ENCODE assay signal across 18 mouse cellular contexts in genomic region chr16:92788446-92788845, GRCm38 (mm10). TPM values are rescaled to one million over a fixed set of nuclear protein-coding genes. Genes with fewer than 3 reads are reported as not detected.
DNase-seq lines count a peak whose midpoint lies in the region; ATAC-seq and TF ChIP-seq lines count a peak whose summit lies in the region.
"Had no signal": no experiment of that assay in that cellular context is flagged by ENCODE, and none has a peak within 500 bp of the region (broad histone marks: within the 10 kb centered on the region; RNA-seq: fewer than 3 reads in every experiment).

No protein-coding gene starts in this region.

- WGBS in lung, embryonic 16.5 days = 43% methylated on average over 11 of the region's 11 CpGs
- 43% methylated on average over 11 of the region's 11 CpGs for WGBS in midbrain, embryonic 15.5 days

- H3K27ac ChIP-seq in lung, embryonic 16.5 days (ENCODE audit: low read length) = no peak overlapping the region
- H3K27ac ChIP-seq in midbrain, embryonic 15.5 days = no peak overlapping the region
- H3K27ac ChIP-seq: forebrain, embryonic 10.5 days; heart, embryonic 15.5 days; hindbrain, embryonic 13.5 days; liver, embryonic 14.5 days had no signal

- TF ChIP-seq CTCF in brain, embryonic 14.5 days (IDR thresholded peaks at IDR 0.05; ENCODE audit: borderline replicate concordance, extremely low read depth, insufficient read depth, insufficient read length) = no peak

- peaks cover 8% of the 10 kb centered on the region for H3K4me1 ChIP-seq in lung, embryonic 16.5 days (replicated peaks; ENCODE audit: control insufficient read depth, insufficient read depth, low read length)
- no peaks in the 10 kb centered on the region for H3K4me1 ChIP-seq in midbrain, embryonic 15.5 days

- H3K9ac ChIP-seq in lung, embryonic 16.5 days (ENCODE audit: low read length) = no peak overlapping the region
- no peak overlapping the region for H3K9ac ChIP-seq in midbrain, embryonic 15.5 days
- H3K9ac ChIP-seq: heart, embryonic 15.5 days; hindbrain, embryonic 13.5 days; liver, embryonic 14.5 days had no signal

- DNase-seq in embryo, embryonic 10 days (ENCODE audit: low spot score) = peak; percentile 13
- no peak for DNase-seq in embryo, embryonic 9.5 days (ENCODE audit: extremely low spot score)
- no peak for DNase-seq in lung, adult 18-20 months
- peak; percentile 30 for DNase-seq in brain, embryonic 14.5 days (ENCODE audit: low read depth)
- peak; percentile 13 for DNase-seq in retina, embryonic 14.5 days (ENCODE audit: low spot score)
- no peak for DNase-seq in yolk sac, embryonic 10.5 days (ENCODE audit: low spot score)
- DNase-seq: cerebellum, adult 8-10 months; kidney, adult 18-20 months; midbrain, embryonic 14.5 days; spleen, adult 18-20 months had no signal

- peak; percentile 64 for ATAC-seq in lung, embryonic 16.5 days (ENCODE audit: low read depth)
- ATAC-seq in midbrain, embryonic 15.5 days (replicated peaks) = no peak
- ATAC-seq: activated CD4-positive, CD25-positive, alpha-beta regulatory T cell, adult 4 months had no signal

- no peak for TF ChIP-seq POLR2A in brain, embryonic 14.5 days (IDR thresholded peaks at IDR 0.05; ENCODE audit: borderline replicate concordance, extremely low read depth, insufficient read depth, insufficient read length, poor library complexity, severe bottlenecking)

- H3K4me3 ChIP-seq in lung, embryonic 16.5 days (ENCODE audit: low read length) = no peak overlapping the region
- no peak overlapping the region for H3K4me3 ChIP-seq in midbrain, embryonic 15.5 days
- H3K4me3 ChIP-seq: forebrain, embryonic 10.5 days; heart, embryonic 15.5 days; hindbrain, embryonic 13.5 days had no signal

- H3K27me3 ChIP-seq in lung, embryonic 16.5 days (ENCODE audit: control insufficient read depth, insufficient read depth, low read depth, low read length) = no peaks in the 10 kb centered on the region
- H3K27me3 ChIP-seq in midbrain, embryonic 15.5 days (replicated peaks) = no peaks in the 10 kb centered on the region

- H3K4me2 ChIP-seq in lung, embryonic 16.5 days (ENCODE audit: low read depth, low read length) = no peak overlapping the region
- H3K4me2 ChIP-seq in midbrain, embryonic 15.5 days = no peak overlapping the region
- H3K4me2 ChIP-seq: heart, embryonic 15.5 days; hindbrain, embryonic 13.5 days had no signal

- no peaks in the 10 kb centered on the region for H3K36me3 ChIP-seq in lung, embryonic 16.5 days (ENCODE audit: control insufficient read depth, insufficient read depth, low read length)
- H3K36me3 ChIP-seq in midbrain, embryonic 15.5 days (replicated peaks) = no peaks in the 10 kb centered on the region
- H3K36me3 ChIP-seq: forebrain, embryonic 10.5 days; heart, embryonic 15.5 days; hindbrain, embryonic 13.5 days had no signal

- no peaks in the 10 kb centered on the region for H3K9me3 ChIP-seq in lung, embryonic 16.5 days (ENCODE audit: control insufficient read depth, low read length)
- H3K9me3 ChIP-seq in midbrain, embryonic 15.5 days = no peaks in the 10 kb centered on the region
- H3K9me3 ChIP-seq: forebrain, embryonic 10.5 days; G1E; heart, embryonic 15.5 days; hindbrain, embryonic 13.5 days had no signal

RNA-seq across cellular contexts. Expression of gene Runx1, which starts 37.5 kb away (rescaled TPM):
- polyA plus RNA-seq in lung, embryonic 16.5 days (2015; fragmentation: Nextera tagmentation; extraction: Ambion mirVana) = 9.4 and 10.9 TPM in 2 replicates
- polyA plus RNA-seq in brain, embryonic 14.5 days (2012; rRNA removed) = 0.48 and 1.4 TPM in 2 replicates
- polyA plus RNA-seq in midbrain, embryonic 15.5 days (2015; fragmentation: Nextera tagmentation; extraction: Ambion mirVana) = 0.43 and 0.67 TPM in 2 replicates

Comparison
In these comparisons a context has a peak if more than half of its experiments do, and no peak if none do; other contexts are left out.
1. DNase-seq: peak in embryo, embryonic 10 days (single experiment), brain, embryonic 14.5 days (single experiment) and retina, embryonic 14.5 days (single experiment); none in embryo, embryonic 9.5 days (single experiment), lung, adult 18-20 months (0 of 2) and yolk sac, embryonic 10.5 days (single experiment).